Mouse (Mus musculus) right cerebral cortex, adult 2 months (tissue): ENCODE measurements at regions not wholly inside any gene's neighbourhood (a gene's known extent, or its start where the extent isn't known, plus 50 kb on each side); places are given as distances from the start of the nearest gene placed in this dataset.

Experiments
- DNase-seq, 2 experiments: peaks; one replicate each; pipeline ENCODE4 v3.0.0; 2021 to 2022; ENCODE audit warnings: low spot score in 2 of 2

GRCm38 (mm10) chr14:37950212-37950876 lies 815.3 kb upstream of the Ghitm start:
- peak; percentile 1 to 2 for DNase-seq
